8 mouse cellular contexts compared by ENCODE assay signal in genomic region chr14:19706454-19706853, GRCm38 (mm10). TPM values are rescaled to one million over a fixed set of nuclear protein-coding genes. Genes with fewer than 3 reads are reported as not detected.
DNase-seq lines count a peak whose midpoint lies in the region; ATAC-seq lines count a peak whose summit lies in the region.

No protein-coding gene starts in this region.

- peaks cover 27% of the 10 kb centered on the region for H3K4me1 ChIP-seq in heart, embryonic 12.5 days (replicated peaks)
- 0 out of 2 replicates have a peak, but pooled peaks cover 8% of the 10 kb centered on the region for H3K4me1 ChIP-seq in forebrain, embryonic 16.5 days (replicated peaks; ENCODE audit: control insufficient read depth, insufficient read depth, low read length)
- peaks cover 7% of the 10 kb centered on the region; the same call in 1 of the 2 replicates for H3K4me1 ChIP-seq in hindbrain, embryonic 14.5 days (replicated peaks; ENCODE audit: control insufficient read depth, insufficient read depth, low read length)

- peak; percentile 94 for DNase-seq in heart, adult 11 months
- peak; percentile 15 for DNase-seq in cerebellum, adult 11-12 months
- DNase-seq in hindbrain, embryonic 14.5 days (ENCODE audit: low spot score) = peak; percentile 85
- DNase-seq in layer of hippocampus, postnatal 10 days (ENCODE audit: low spot score in 2 of 2) = peak; percentile 77 to 84
- peak; percentile 58 for DNase-seq in right cerebral cortex, postnatal 4 days

- H3K9me3 ChIP-seq in heart, embryonic 12.5 days (replicated peaks) = no peaks in the 10 kb centered on the region
- no peaks in the 10 kb centered on the region for H3K9me3 ChIP-seq in forebrain, embryonic 16.5 days (ENCODE audit: control insufficient read depth, low read length)
- no peaks in the 10 kb centered on the region for H3K9me3 ChIP-seq in hindbrain, embryonic 14.5 days (ENCODE audit: control insufficient read depth, low read length)

- no peak overlapping the region for H3K4me2 ChIP-seq in heart, embryonic 12.5 days
- H3K4me2 ChIP-seq in forebrain, embryonic 16.5 days (ENCODE audit: low read length) = no peak overlapping the region
- H3K4me2 ChIP-seq in hindbrain, embryonic 14.5 days (replicated peaks) = no peak overlapping the region

- H3K9ac ChIP-seq in heart, embryonic 12.5 days = no peak overlapping the region
- H3K9ac ChIP-seq in forebrain, embryonic 16.5 days (replicated peaks; ENCODE audit: low read depth, low read length) = no peak overlapping the region
- no peak overlapping the region for H3K9ac ChIP-seq in hindbrain, embryonic 14.5 days

- ATAC-seq in heart, embryonic 12.5 days (ENCODE audit: insufficient number of reproducible peaks, low FRiP score) = no peak
- ATAC-seq in forebrain, embryonic 16.5 days = peak; percentile 56; the same call in 1 of the 2 replicates
- ATAC-seq in hindbrain, embryonic 14.5 days (ENCODE audit: low FRiP score) = peak; percentile 65; the same call in 1 of the 2 replicates
- peak; percentile 91 for ATAC-seq in megakaryocyte progenitor cell, adult 5-6 weeks (replicated peaks; ENCODE audit: poor library complexity)

- H3K4me3 ChIP-seq in heart, embryonic 12.5 days = no peak overlapping the region
- H3K4me3 ChIP-seq in forebrain, embryonic 16.5 days (replicated peaks; ENCODE audit: low read length) = no peak overlapping the region
- H3K4me3 ChIP-seq in hindbrain, embryonic 14.5 days (replicated peaks; ENCODE audit: low read length) = no peak overlapping the region

- under 1% methylated on average over 5 of the region's 5 CpGs for WGBS in heart, embryonic 12.5 days
- WGBS in forebrain, embryonic 16.5 days = 2% methylated on average over 5 of the region's 5 CpGs
- 3% methylated on average over 5 of the region's 5 CpGs for WGBS in hindbrain, embryonic 14.5 days

- H3K27me3 ChIP-seq in heart, embryonic 12.5 days (replicated peaks) = no peaks in the 10 kb centered on the region
- no peaks in the 10 kb centered on the region for H3K27me3 ChIP-seq in forebrain, embryonic 16.5 days (replicated peaks; ENCODE audit: control insufficient read depth, insufficient read depth, low read length)
- H3K27me3 ChIP-seq in hindbrain, embryonic 14.5 days (ENCODE audit: control insufficient read depth, insufficient read depth, low read length) = peaks cover 11% of the 10 kb centered on the region; the same call in 1 of the 2 replicates

- H3K27ac ChIP-seq in heart, embryonic 12.5 days (ENCODE audit: poor library complexity, severe bottlenecking) = no peak overlapping the region
- no peak overlapping the region for H3K27ac ChIP-seq in forebrain, embryonic 16.5 days (ENCODE audit: low read length)
- H3K27ac ChIP-seq in hindbrain, embryonic 14.5 days = no peak overlapping the region

- no peaks in the 10 kb centered on the region for H3K36me3 ChIP-seq in heart, embryonic 12.5 days
- H3K36me3 ChIP-seq in forebrain, embryonic 16.5 days (ENCODE audit: control insufficient read depth, insufficient read depth) = no peaks in the 10 kb centered on the region
- no peaks in the 10 kb centered on the region for H3K36me3 ChIP-seq in hindbrain, embryonic 14.5 days (replicated peaks; ENCODE audit: control insufficient read depth, insufficient read depth)

RNA-seq across cellular contexts. Expression of gene Nid2, which starts 44.6 kb away (rescaled TPM):
- 204 and 208 TPM in 2 replicates for polyA plus RNA-seq in heart, embryonic 12.5 days (2016; fragmentation: Nextera tagmentation; extraction: Ambion mirVana)
- 28.4 and 39.7 TPM in 2 replicates for polyA plus RNA-seq in forebrain, embryonic 16.5 days (2015; fragmentation: Nextera tagmentation; extraction: Ambion mirVana)
- 46.3 and 48.7 TPM in 2 replicates for polyA plus RNA-seq in hindbrain, embryonic 14.5 days (2014; fragmentation: Nextera tagmentation; extraction: Ambion mirVana)
- 10 to 100 TPM; 18.0 to 26.5 TPM for total RNA-seq in layer of hippocampus, postnatal 10 days (2021)
- total RNA-seq in megakaryocyte progenitor cell, adult 5-6 weeks (2015) = 0.78 and 0.84 TPM in 2 replicates
- 0.30 and 1.7 TPM in 2 replicates for total RNA-seq in megakaryocyte progenitor cell, adult 5-6 weeks (2017)

Comparison
In these comparisons a context has a peak if more than half of its experiments do, and no peak if none do; other contexts are left out.
1. DNase-seq: peak in every context shown above with its lines; median percentile 94 in heart, adult 11 months; 85 in hindbrain, embryonic 14.5 days; 80 in layer of hippocampus, postnatal 10 days; 58 in right cerebral cortex, postnatal 4 days; 15 in cerebellum, adult 11-12 months.